Mouse (Mus musculus) MEL (cell line): ENCODE results near the gene Gm45213. TPM values are rescaled to one million over a fixed set of nuclear protein-coding genes. Genes with fewer than 3 reads are reported as not detected.

Experiments used
- DNase-seq: peaks from one replicate; pipeline ENCODE4 v3.0.0; 2011; ENCODE audit warnings: low read depth, low spot score
- H3K27ac ChIP-seq: 2 replicates; pipeline ENCODE4 v1.5.1; 2012; ENCODE audit warnings: low read depth, mild to moderate bottlenecking, control low read depth, low read length, moderate library complexity; ENCODE audit not compliant: control insufficient read depth
- H3K27me3 ChIP-seq, 2 experiments: fragments of 150-350 bp in 1 of 2; sonication (generic) in 1 of 2; 2 replicates each; pipeline ENCODE4 v1.6.1; 2012; ENCODE audit warnings: low read length in 2 of 2, mild to moderate bottlenecking in 2 of 2, improper control_type of control experiment in 1 of 2, moderate library complexity in 1 of 2; ENCODE audit not compliant: insufficient read depth in 2 of 2, control insufficient read depth in 1 of 2
- H3K36me3 ChIP-seq, 2 experiments: 2 replicates each; pipeline ENCODE4 v1.6.1; 2012 to 2014; ENCODE audit warnings: low read length in 2 of 2, improper control_type of control experiment in 1 of 2, inconsistent platforms in 1 of 2, mild to moderate bottlenecking in 1 of 2; ENCODE audit not compliant: insufficient read depth in 2 of 2, control insufficient read depth in 1 of 2
- H3K4me1 ChIP-seq, 2 experiments: fragments of 150-350 bp in 1 of 2; sonication (generic) in 1 of 2; 2 replicates each; pipeline ENCODE4 v1.6.1; 2012; ENCODE audit warnings: low read length in 2 of 2, improper control_type of control experiment in 1 of 2, mild to moderate bottlenecking in 1 of 2; ENCODE audit not compliant: insufficient read depth in 2 of 2, control insufficient read depth in 1 of 2
- H3K4me3 ChIP-seq, 2 experiments: fragments of 150-350 bp in 1 of 2; sonication (generic) in 1 of 2; 2 replicates each; pipeline ENCODE4 v1.5.1; 2012; ENCODE audit warnings: low read depth in 2 of 2, low read length in 2 of 2, mild to moderate bottlenecking in 2 of 2, moderate library complexity in 2 of 2, control low read depth in 1 of 2, improper control_type of control experiment in 1 of 2; ENCODE audit not compliant: control insufficient read depth in 1 of 2, insufficient read depth in 1 of 2
- H3K79me2 ChIP-seq: 2 replicates; pipeline ENCODE4 v1.6.1; 2012; ENCODE audit warnings: mild to moderate bottlenecking, low read length, moderate library complexity; ENCODE audit not compliant: control insufficient read depth, poor library complexity, insufficient read depth
- H3K9ac ChIP-seq: 2 replicates; pipeline ENCODE4 v1.6.1; 2012; ENCODE audit warnings: low read depth, mild to moderate bottlenecking, control low read depth, low read length, moderate library complexity; ENCODE audit not compliant: control insufficient read depth, poor library complexity, severe bottlenecking
- H3K9me3 ChIP-seq: fragments of 150-350 bp; sonication (generic); replicated peaks from 2 replicates; pipeline ENCODE4 v1.6.1; 2012; ENCODE audit warnings: mild to moderate bottlenecking, low read length, improper control_type of control experiment, moderate library complexity; ENCODE audit not compliant: insufficient read depth
- BHLHE40 ChIP-seq: IDR thresholded peaks from 2 replicates; pipeline ENCODE4 v1.6.1; 2012; ENCODE audit warnings: low read depth, mild to moderate bottlenecking, inconsistent platforms, low read length, improper control_type of control experiment, borderline replicate concordance
- CHD2 ChIP-seq: IDR thresholded peaks from 2 replicates; pipeline ENCODE4 v1.6.1; 2011; ENCODE audit warnings: low read length, improper control_type of control experiment
- E2F4 ChIP-seq: IDR thresholded peaks from 2 replicates; pipeline ENCODE4 v1.6.1; 2011; ENCODE audit warnings: low read depth, low read length, improper control_type of control experiment, borderline replicate concordance
- HCFC1 ChIP-seq: IDR thresholded peaks from 2 replicates; pipeline ENCODE4 v1.6.1; 2012; ENCODE audit warnings: low read depth, mild to moderate bottlenecking, inconsistent platforms, low read length, improper control_type of control experiment, moderate library complexity
- KAT2A ChIP-seq: conservative IDR thresholded peaks from 2 replicates; pipeline ENCODE4 v1.6.1; 2012; ENCODE audit warnings: low read depth, low read length, improper control_type of control experiment, inconsistent platforms
- MAX ChIP-seq: IDR thresholded peaks from 2 replicates; pipeline ENCODE4 v1.6.1; 2011; ENCODE audit warnings: low read length, improper control_type of control experiment
- MAZ ChIP-seq: IDR thresholded peaks from 2 replicates; pipeline ENCODE4 v1.6.1; 2012; ENCODE audit warnings: low read depth, mild to moderate bottlenecking, inconsistent platforms, low read length, improper control_type of control experiment
- MEF2A ChIP-seq: IDR thresholded peaks from 2 replicates; pipeline ENCODE4 v1.6.1; 2014; ENCODE audit warnings: low read depth, mild to moderate bottlenecking, inconsistent platforms, low read length, improper control_type of control experiment; ENCODE audit not compliant: poor library complexity, insufficient replicate concordance, severe bottlenecking; ENCODE audit errors: extremely low read depth
- MXI1 ChIP-seq: IDR thresholded peaks from 2 replicates; pipeline ENCODE4 v1.6.1; 2011; ENCODE audit warnings: mild to moderate bottlenecking, low read depth, low read length, improper control_type of control experiment
- MYC ChIP-seq: IDR thresholded peaks from 2 replicates; pipeline ENCODE4 v1.6.1; 2011; ENCODE audit warnings: low read depth, mild to moderate bottlenecking, low read length, improper control_type of control experiment, moderate library complexity
- NRF1 ChIP-seq: IDR thresholded peaks from 2 replicates; pipeline ENCODE4 v1.6.1; 2014; ENCODE audit warnings: low read depth, mild to moderate bottlenecking, inconsistent platforms, low read length, improper control_type of control experiment, moderate library complexity; ENCODE audit not compliant: poor library complexity, insufficient read depth, severe bottlenecking
- POLR2A ChIP-seq, 2 experiments: IDR thresholded peaks; 2 replicates each; pipeline ENCODE4 v1.6.1; 2011 to 2012; ENCODE audit warnings: low read length in 2 of 2, mild to moderate bottlenecking in 2 of 2, control low read depth in 1 of 2, improper control_type of control experiment in 1 of 2, low read depth in 1 of 2, moderate library complexity in 1 of 2; ENCODE audit not compliant: control insufficient read depth in 1 of 2, insufficient read depth in 1 of 2, poor library complexity in 1 of 2
- POLR2AphosphoS2 ChIP-seq: IDR thresholded peaks from 2 replicates; pipeline ENCODE4 v1.6.1; 2011; ENCODE audit warnings: low read length, improper control_type of control experiment
- POLR2AphosphoS5 ChIP-seq: IDR thresholded peaks from 2 replicates; pipeline ENCODE4 v1.6.1; 2012; ENCODE audit warnings: low read depth, borderline replicate concordance, mild to moderate bottlenecking, inconsistent platforms, low read length, moderate library complexity, mixed read lengths
- RAD21 ChIP-seq: IDR thresholded peaks from 2 replicates; pipeline ENCODE4 v1.6.1; 2011; ENCODE audit warnings: mild to moderate bottlenecking, low read depth, low read length, improper control_type of control experiment
- SIN3A ChIP-seq: IDR thresholded peaks from 2 replicates; pipeline ENCODE4 v1.6.1; 2012; ENCODE audit warnings: low read length, improper control_type of control experiment, inconsistent platforms
- SMC3 ChIP-seq: IDR thresholded peaks from 2 replicates; pipeline ENCODE4 v1.6.1; 2011; ENCODE audit warnings: low read depth, low read length, improper control_type of control experiment
- TAL1 ChIP-seq: IDR thresholded peaks from 2 replicates; pipeline ENCODE4 v1.6.1; 2012; ENCODE audit warnings: mild to moderate bottlenecking, inconsistent platforms, low read length, moderate library complexity, mixed read lengths
- TBP ChIP-seq: IDR thresholded peaks from 2 replicates; pipeline ENCODE4 v1.8.0; 2011; ENCODE audit warnings: low read depth, low read length, improper control_type of control experiment
- ZKSCAN1 ChIP-seq: IDR thresholded peaks from 2 replicates; pipeline ENCODE4 v1.6.1; 2012; ENCODE audit warnings: low read depth, mild to moderate bottlenecking, inconsistent platforms, low read length, improper control_type of control experiment, moderate library complexity
- ZMIZ1 ChIP-seq: IDR thresholded peaks from 2 replicates; pipeline ENCODE4 v1.6.1; 2012; ENCODE audit warnings: low read depth, mild to moderate bottlenecking, inconsistent platforms, low read length, improper control_type of control experiment, moderate library complexity
- polyA plus RNA-seq, 2 experiments: library from polyadenylated mRNA; stranded (reverse) in 1 of 2; unstranded in 1 of 2; fragments of >175 nt in 1 of 2; fragments of >200 nt in 1 of 2; gene quantifications; 2 replicates each; pipeline versions ENCODE4 v1.2.1 to v1.2.4; 2012; ENCODE audit warnings: low replicate concordance in 2 of 2, low read depth in 1 of 2; ENCODE audit not compliant: insufficient read length in 2 of 2, insufficient read depth in 1 of 2, missing spikeins in 1 of 2
- total RNA-seq: library from RNA; depleted of rRNA; stranded (reverse); fragments of 300-350 nt; gene quantifications from 2 replicates; pipeline ENCODE4 v1.2.3, GENCODE M21; 2012

The Gm45213 gene
- total and polyA plus RNA-seq, 3 experiments: not detected

- no peak for TF ChIP-seq KAT2A
- peak; percentile 82 for TF ChIP-seq MAZ
- TF ChIP-seq SMC3: peak; percentile 7; the same call in 1 of the 2 replicates
- TF ChIP-seq ZMIZ1: no peak
- 0 out of 2 replicates have a peak, but pooled peaks have one; percentile 51 for TF ChIP-seq MYC
- TF ChIP-seq, all 39 proteins: peak for 18
Measured at GRCm38 (mm10) chr7:66108961-66109854, 65.8 kb downstream of the Gm45213 start, which contains the start of gene Chsy1 (continued).

GRCm38 (mm10) chr7:66109855-66110635 lies 66.6 kb downstream of the Gm45213 start:
- peaks cover 5 to 32% of the 10 kb centered on the region in 2 experiments for H3K4me1 ChIP-seq
- peak; percentile 63 for DNase-seq
- H3K27ac ChIP-seq: no peak overlapping the region; the same call in 1 of the 2 replicates
- H3K27me3 ChIP-seq: no peaks in the 10 kb centered on the region
- H3K4me3 ChIP-seq: peak overlapping the region; percentile 54 to 84
- no peaks in the 10 kb centered on the region for H3K9me3 ChIP-seq
- peaks cover 24% of the 10 kb centered on the region for H3K79me2 ChIP-seq
- H3K9ac ChIP-seq: peak overlapping the region; percentile 80
- H3K36me3 ChIP-seq: peaks cover 0 to 20% of the 10 kb centered on the region in 2 experiments; a peak in 2 of 4 replicates
- TF ChIP-seq MAX (no peak), POLR2AphosphoS5 (no peak), NRF1 (no peak), ZKSCAN1 (no peak), TAL1 (no peak), MEF2A (no peak), BHLHE40 (no peak), SIN3A (no peak), MYC (no peak), MXI1 (no peak), MAZ (no peak), E2F4 (no peak), POLR2A (IDR thresholded peaks at IDR 0.05; ENCODE audit: control insufficient read depth in 1 of 2, insufficient read depth in 1 of 2, low read depth in 1 of 2, low read length in 2 of 2, poor library complexity in 1 of 2) (no peak; a peak in 1 of 4 replicates), HCFC1 (no peak), TBP (no peak), POLR2AphosphoS2 (no peak), CHD2 (no peak), SMC3 (no peak), RAD21 (no peak)
